Mouse (Mus musculus): Measurements from ENCODE around the gene Palm2. TPM values are rescaled to one million over a fixed set of nuclear protein-coding genes. Genes with fewer than 3 reads are reported as not detected.
"Not testable (repeated sequence)": the region's sequence is repeated elsewhere in the genome, so short reads cannot be mapped to it uniquely, and the experiment has no call there.

Palm2 gene
- polyA plus RNA-seq (2012; ENCODE audit: insufficient read depth, insufficient read length, missing spikeins): 0.95 TPM in 1 of 2 replicates, not detected in the other

- no peak for TF ChIP-seq POLR2A (IDR thresholded peaks at IDR 0.05; ENCODE audit: borderline replicate concordance, low read depth, low read length)
- TF ChIP-seq CTCF (IDR thresholded peaks at IDR 0.05; ENCODE audit: low read depth, low read length): no peak
- H3K4me1 ChIP-seq (ENCODE audit: control insufficient read depth, insufficient read depth, low read length): no peaks in the 10 kb centered on the region
- no peak within 1 kb of the TSS for H3K27ac ChIP-seq (ENCODE audit: insufficient read depth, low read depth, low read length)
- H3K4me3 ChIP-seq (ENCODE audit: insufficient read depth, low read length): no peak within 1 kb of the TSS
Measured at GRCm38 (mm10) chr4:57433941-57434704, at the start of gene Palm2. Gene Palm2 (plus strand): TSS chr4:57434247.

GRCm38 (mm10) chr4:57384355-57384754 is 49.7 kb upstream of the Palm2 start:
- TF ChIP-seq CTCF (IDR thresholded peaks at IDR 0.05; ENCODE audit: low read depth, low read length): no peak
- no peak for TF ChIP-seq POLR2A (IDR thresholded peaks at IDR 0.05; ENCODE audit: borderline replicate concordance, low read depth, low read length)
- H3K27ac ChIP-seq (ENCODE audit: insufficient read depth, low read depth, low read length): no peak overlapping the region
- no peak overlapping the region for H3K4me3 ChIP-seq (ENCODE audit: insufficient read depth, low read length)

GRCm38 (mm10) chr4:57391103-57391502 is 42.9 kb upstream of the Palm2 start:
- Histone ChIP-seq H3K4me1 (ENCODE audit: control insufficient read depth, insufficient read depth, low read length) (no peaks in the 10 kb centered on the region), H3K4me3 (ENCODE audit: insufficient read depth, low read length) (no peak overlapping the region), H3K27ac (ENCODE audit: insufficient read depth, low read depth, low read length) (no peak overlapping the region)
- no peak for TF ChIP-seq CTCF (IDR thresholded peaks at IDR 0.05; ENCODE audit: low read depth, low read length)
- TF ChIP-seq POLR2A (IDR thresholded peaks at IDR 0.05; ENCODE audit: borderline replicate concordance, low read depth, low read length): no peak

More at GRCm38 (mm10) chr4:57384355-57384754, 49.7 kb upstream of the Palm2 start:
- H3K4me1 ChIP-seq (ENCODE audit: control insufficient read depth, insufficient read depth, low read length): no peaks in the 10 kb centered on the region

GRCm38 (mm10) chr4:57396414-57396813 is 37.6 kb upstream of the Palm2 start:
- Histone ChIP-seq H3K27ac (ENCODE audit: insufficient read depth, low read depth, low read length) (no peak overlapping the region), H3K4me3 (ENCODE audit: insufficient read depth, low read length) (no peak overlapping the region), H3K4me1 (ENCODE audit: control insufficient read depth, insufficient read depth, low read length) (no peaks in the 10 kb centered on the region)
- no peak for TF ChIP-seq CTCF (IDR thresholded peaks at IDR 0.05; ENCODE audit: low read depth, low read length)

- not testable (repeated sequence) for H3K27ac ChIP-seq (ENCODE audit: insufficient read depth, low read depth, low read length); H3K4me1 ChIP-seq (ENCODE audit: control insufficient read depth, insufficient read depth, low read length); H3K4me3 ChIP-seq (ENCODE audit: insufficient read depth, low read length)
Measured at GRCm38 (mm10) chr4:57412385-57412784, 21.7 kb upstream of the Palm2 start.

GRCm38 (mm10) chr4:57413016-57413415 is 21.0 kb upstream of the Palm2 start:
- TF ChIP-seq CTCF (IDR thresholded peaks at IDR 0.05; ENCODE audit: low read depth, low read length) (no peak), POLR2A (IDR thresholded peaks at IDR 0.05; ENCODE audit: borderline replicate concordance, low read depth, low read length) (no peak)
- Histone ChIP-seq H3K4me3 (ENCODE audit: insufficient read depth, low read length) (no peak overlapping the region), H3K4me1 (ENCODE audit: control insufficient read depth, insufficient read depth, low read length) (no peaks in the 10 kb centered on the region), H3K27ac (ENCODE audit: insufficient read depth, low read depth, low read length) (no peak overlapping the region)

- H3K27ac ChIP-seq (ENCODE audit: insufficient read depth, low read depth, low read length); H3K4me1 ChIP-seq (ENCODE audit: control insufficient read depth, insufficient read depth, low read length); H3K4me3 ChIP-seq (ENCODE audit: insufficient read depth, low read length): not testable (repeated sequence)
Measured at GRCm38 (mm10) chr4:57413670-57414069, 20.4 kb upstream of the Palm2 start.

GRCm38 (mm10) chr4:57424011-57424410 is 10.0 kb upstream of the Palm2 start:
- H3K4me1 ChIP-seq (ENCODE audit: control insufficient read depth, insufficient read depth, low read length): no peaks in the 10 kb centered on the region

GRCm38 (mm10) chr4:57428317-57428716 is 5.7 kb upstream of the Palm2 start:
- no peak for TF ChIP-seq CTCF (IDR thresholded peaks at IDR 0.05; ENCODE audit: low read depth, low read length)
- no peak for TF ChIP-seq POLR2A (IDR thresholded peaks at IDR 0.05; ENCODE audit: borderline replicate concordance, low read depth, low read length)
- Histone ChIP-seq H3K4me1 (ENCODE audit: control insufficient read depth, insufficient read depth, low read length) (no peaks in the 10 kb centered on the region), H3K27ac (ENCODE audit: insufficient read depth, low read depth, low read length) (no peak overlapping the region), H3K4me3 (ENCODE audit: insufficient read depth, low read length) (no peak overlapping the region)

More at GRCm38 (mm10) chr4:57424011-57424410, 10.0 kb upstream of the Palm2 start:
- TF ChIP-seq POLR2A (IDR thresholded peaks at IDR 0.05; ENCODE audit: borderline replicate concordance, low read depth, low read length) (no peak), CTCF (IDR thresholded peaks at IDR 0.05; ENCODE audit: low read depth, low read length) (no peak)
- H3K4me3 ChIP-seq (ENCODE audit: insufficient read depth, low read length): no peak overlapping the region
- H3K27ac ChIP-seq (ENCODE audit: insufficient read depth, low read depth, low read length): no peak overlapping the region

- H3K4me3 ChIP-seq (ENCODE audit: insufficient read depth, low read length): no peak overlapping the region
- H3K4me1 ChIP-seq (ENCODE audit: control insufficient read depth, insufficient read depth, low read length): no peaks in the 10 kb centered on the region
- TF ChIP-seq CTCF (IDR thresholded peaks at IDR 0.05; ENCODE audit: low read depth, low read length): no peak
- TF ChIP-seq POLR2A (IDR thresholded peaks at IDR 0.05; ENCODE audit: borderline replicate concordance, low read depth, low read length): no peak
- no peak overlapping the region for H3K27ac ChIP-seq (ENCODE audit: insufficient read depth, low read depth, low read length)
Measured at GRCm38 (mm10) chr4:57434705-57435360, 786 bp downstream of the Palm2 start.
